16 mouse cellular contexts compared by ENCODE assay signal in the genomic region with DNA sequence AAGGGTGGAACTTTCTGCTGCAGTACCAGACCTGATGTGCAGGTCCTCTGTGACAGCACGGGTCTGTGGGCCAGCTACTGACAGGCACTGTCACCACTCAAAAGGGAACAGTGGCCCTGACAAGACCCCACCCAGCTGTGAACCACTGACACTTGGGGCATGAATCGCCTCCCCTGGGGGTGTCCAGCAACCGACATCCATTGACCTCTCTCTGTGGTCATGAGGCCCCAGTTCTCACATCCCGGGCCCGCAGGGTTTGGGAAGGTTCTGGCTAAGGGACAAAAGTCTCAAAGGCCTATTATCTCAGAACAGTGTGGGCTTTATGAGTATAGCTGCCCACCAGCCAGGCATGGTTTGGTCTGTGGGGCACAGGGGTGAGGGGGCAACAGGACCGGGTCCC. TPM values are rescaled to one million over a fixed set of nuclear protein-coding genes. Genes with fewer than 3 reads are reported as not detected.
"Had no signal": no experiment of that assay in that cellular context is flagged by ENCODE, and none has a peak within 500 bp of the region (broad histone marks: within the 10 kb centered on the region; RNA-seq: fewer than 3 reads in every experiment).

No protein-coding gene starts in this region.

- DNase-seq: kidney, adult 2 months; kidney, postnatal 25 days; lung, adult 18-20 months; right cerebral cortex, postnatal 14 days; thymus, adult 2 months; thymus, postnatal 25 days had no signal

- H3K4me2 ChIP-seq: kidney, embryonic 15.5 days; limb, embryonic 12.5 days; midbrain, embryonic 13.5 days; neural tube, embryonic 12.5 days; stomach, embryonic 15.5 days had no signal

- H3K4me3 ChIP-seq: kidney, embryonic 15.5 days; left cerebral cortex, adult 2 months; limb, embryonic 12.5 days; midbrain, embryonic 13.5 days; myocyte; neural tube, embryonic 12.5 days; stomach, embryonic 15.5 days had no signal

- H3K27me3 ChIP-seq: kidney, embryonic 15.5 days; limb, embryonic 12.5 days; midbrain, embryonic 13.5 days; neural tube, embryonic 12.5 days; stomach, embryonic 15.5 days had no signal

- ATAC-seq: midbrain, embryonic 13.5 days had no signal

- H3K27ac ChIP-seq: kidney, embryonic 15.5 days; left cerebral cortex, adult 2 months; limb, embryonic 12.5 days; liver, embryonic 14.5 days; midbrain, embryonic 13.5 days; neural tube, embryonic 12.5 days; stomach, embryonic 15.5 days had no signal

- H3K9ac ChIP-seq: kidney, embryonic 15.5 days; limb, embryonic 12.5 days; liver, embryonic 14.5 days; midbrain, embryonic 13.5 days; neural tube, embryonic 12.5 days; stomach, embryonic 15.5 days had no signal

- H3K9me3 ChIP-seq: kidney, embryonic 15.5 days; limb, embryonic 12.5 days; midbrain, embryonic 13.5 days; neural tube, embryonic 12.5 days; stomach, embryonic 15.5 days had no signal

RNA-seq across cellular contexts. Expression of gene Diras1, which starts 29.7 kb away (rescaled TPM):
- total RNA-seq: liver, adult 2 months; megakaryocyte-erythroid progenitor cell, adult 5-6 weeks had no signal
- polyA plus RNA-seq: liver, adult 2 months; liver, embryonic 14.5 days had no signal
